Mouse (Mus musculus): Measurements from ENCODE around the gene Grin2d. TPM values are rescaled to one million over a fixed set of nuclear protein-coding genes. Genes with fewer than 3 reads are reported as not detected.

The Grin2d gene
- polyA plus RNA-seq, 1 experiment from 2014 or later, result 0.50 TPM

DNA sequence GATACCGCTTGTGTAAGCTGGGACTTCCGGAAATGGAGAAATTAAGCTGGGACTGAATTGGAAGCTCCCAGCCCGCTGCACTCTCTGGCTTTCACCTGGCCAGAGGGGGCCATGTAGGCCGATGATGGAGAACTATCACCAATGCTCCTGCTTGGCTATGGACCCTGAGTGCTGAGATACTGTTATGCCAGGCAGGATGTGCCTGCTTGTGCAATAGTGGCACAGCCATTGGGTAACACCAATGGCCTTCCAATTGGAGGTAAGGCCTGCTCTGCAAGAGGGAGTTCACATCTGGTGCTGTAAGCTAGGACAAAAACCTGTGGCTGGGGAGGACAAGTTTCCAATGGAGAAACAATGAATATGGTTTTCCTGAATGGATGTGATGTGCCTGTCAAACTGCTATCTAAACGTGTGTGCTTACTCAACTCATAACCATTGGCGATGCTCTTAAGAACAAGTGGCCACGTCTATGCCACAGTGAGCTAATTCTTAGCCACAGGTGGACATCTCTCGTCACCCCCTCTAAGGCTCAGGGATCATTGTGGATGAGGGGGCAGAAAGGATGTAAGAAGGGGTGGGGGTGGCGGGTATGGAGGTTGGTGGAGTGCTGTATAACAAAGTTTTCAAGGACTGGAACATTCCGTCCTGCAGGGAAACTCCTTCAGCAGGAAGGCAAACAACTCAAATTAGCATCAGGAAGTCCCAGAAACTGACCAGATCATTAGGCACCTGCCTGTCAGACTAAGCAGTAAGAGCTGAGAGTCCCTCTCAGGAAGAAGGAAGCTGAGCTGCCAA lies 35.0 kb downstream of the Grin2d start:
- H3K27me3 ChIP-seq, result peaks cover 4% of the 10 kb centered on the region
- no peak overlapping the region for H3K27ac ChIP-seq
- no peaks in the 10 kb centered on the region for H3K9me3 ChIP-seq
- no peak for ATAC-seq (ENCODE audit: borderline replicate concordance, extremely low read depth, low FRiP score, low TSS enrichment)
- H3K4me3 ChIP-seq, result no peak overlapping the region
- H3K36me3 ChIP-seq, result no peaks in the 10 kb centered on the region
- 69% methylated on average over 10 of the region's 10 CpGs for WGBS
- no peak overlapping the region for H3K9ac ChIP-seq
- no peaks in the 10 kb centered on the region for H3K4me1 ChIP-seq
- no peak overlapping the region for H3K4me2 ChIP-seq

DNA sequence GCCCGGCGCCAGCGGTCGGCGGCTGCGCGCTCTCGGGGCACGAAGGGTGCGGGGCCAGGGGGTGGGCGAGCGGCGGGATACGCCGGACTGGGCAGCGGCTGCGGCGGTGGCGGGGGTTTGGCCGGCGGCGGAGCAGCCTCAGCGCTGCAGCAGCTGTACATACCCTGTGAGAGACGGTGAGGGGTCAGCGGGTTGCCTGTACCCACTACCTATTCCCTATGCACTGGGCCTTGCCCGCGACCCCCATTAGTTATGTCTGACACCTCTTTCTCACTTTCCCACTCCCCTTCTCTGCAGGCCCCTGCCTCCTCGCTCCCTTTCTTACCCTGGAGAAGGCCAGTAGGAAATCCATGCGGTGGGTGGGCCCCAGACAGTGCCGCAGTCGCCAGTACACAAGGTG lies 44.3 kb downstream of the Grin2d start:
- 4% methylated on average over 31 of the region's 31 CpGs for WGBS
- no peak overlapping the region for H3K27ac ChIP-seq
- H3K4me3 ChIP-seq, result peak overlapping the region; percentile 45
- H3K4me1 ChIP-seq, result peaks cover 36% of the 10 kb centered on the region
- peak overlapping the region; percentile 26 for H3K9ac ChIP-seq
- ATAC-seq (ENCODE audit: borderline replicate concordance, extremely low read depth, low FRiP score, low TSS enrichment), result 0 out of 2 replicates have a peak, but pooled peaks have one; percentile 16
- H3K27me3 ChIP-seq, result peaks cover 50% of the 10 kb centered on the region
- peak overlapping the region; percentile 73 for H3K4me2 ChIP-seq
- H3K9me3 ChIP-seq, result no peaks in the 10 kb centered on the region
- peaks cover 4% of the 10 kb centered on the region; the same call in 1 of the 2 replicates for H3K36me3 ChIP-seq

DNA sequence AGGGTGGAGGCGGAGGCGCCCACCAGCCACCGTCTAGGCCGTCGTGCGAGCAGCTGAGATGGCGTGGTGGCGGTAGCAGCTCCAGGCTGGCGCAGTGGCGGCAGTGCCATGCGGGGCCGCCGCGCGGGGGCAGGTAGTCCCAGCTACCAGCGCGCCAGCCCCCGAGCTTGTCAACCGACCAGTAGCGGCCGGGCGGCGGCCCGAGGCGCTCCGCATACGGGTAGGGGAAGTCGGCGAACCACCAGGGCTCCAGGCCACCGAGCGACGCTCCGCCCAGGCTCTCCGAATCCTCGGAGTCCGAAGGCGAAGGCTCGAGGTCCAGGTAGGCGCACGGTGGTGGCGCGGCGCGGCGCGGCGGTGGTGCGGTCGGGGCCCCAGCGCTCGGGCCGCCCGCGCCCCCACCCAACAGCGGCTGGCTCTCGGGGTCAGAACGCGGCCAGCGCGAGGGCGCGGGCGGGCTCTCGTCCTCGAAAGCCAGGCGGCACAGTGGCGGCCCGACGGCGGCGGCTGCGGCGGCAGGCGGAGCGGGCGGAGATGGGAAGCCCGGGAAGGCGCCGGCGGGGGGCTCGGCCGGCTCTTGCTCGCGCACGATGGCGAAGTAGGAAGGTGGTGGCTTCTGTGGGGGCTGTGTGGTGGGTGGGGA lies 44.9 kb downstream of the Grin2d start:
- Histone ChIP-seq H3K4me1 (peaks cover 36% of the 10 kb centered on the region), H3K9me3 (no peaks in the 10 kb centered on the region), H3K36me3 (peaks cover 8% of the 10 kb centered on the region), H3K9ac (peak overlapping the region; percentile 26), H3K4me2 (peak overlapping the region; percentile 73), H3K4me3 (peak overlapping the region; percentile 45), H3K27ac (no peak overlapping the region), H3K27me3 (peaks cover 50% of the 10 kb centered on the region)
- no peak for ATAC-seq (ENCODE audit: borderline replicate concordance, extremely low read depth, low FRiP score, low TSS enrichment)
- under 1% methylated on average over 74 of the region's 86 CpGs for WGBS

DNA sequence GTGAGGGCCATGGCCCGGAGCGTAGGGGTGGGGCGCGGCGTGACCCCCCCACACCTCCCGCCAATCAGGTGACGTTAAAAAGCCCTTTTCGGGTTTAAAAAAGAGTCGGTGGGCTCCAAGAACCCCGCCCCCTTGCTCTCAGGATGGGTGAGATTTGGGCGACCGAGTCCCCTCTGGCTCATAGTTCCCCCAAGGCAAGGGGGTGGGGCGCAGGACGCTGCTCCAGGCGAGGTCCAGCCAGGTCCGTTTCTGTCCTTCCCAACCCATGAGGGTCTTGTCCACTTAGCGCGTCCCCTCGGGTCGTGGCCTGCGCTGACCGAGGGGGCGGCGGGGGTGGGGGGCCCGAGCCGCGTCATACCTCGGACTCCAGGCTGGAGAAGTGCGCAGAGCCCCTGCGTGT lies 45.8 kb downstream of the Grin2d start:
- H3K9me3 ChIP-seq, result no peaks in the 10 kb centered on the region
- H3K9ac ChIP-seq, result 0 out of 2 replicates have a peak overlapping the region, but pooled peaks have one; percentile 17
- no peak overlapping the region for H3K27ac ChIP-seq
- no peak for ATAC-seq (ENCODE audit: borderline replicate concordance, extremely low read depth, low FRiP score, low TSS enrichment)
- H3K4me3 ChIP-seq, result peak overlapping the region; percentile 45
- WGBS, result 7% methylated on average over 30 of the region's 30 CpGs
- peaks cover 50% of the 10 kb centered on the region for H3K27me3 ChIP-seq
- H3K36me3 ChIP-seq, result peaks cover 17% of the 10 kb centered on the region
- peak overlapping the region; percentile 73 for H3K4me2 ChIP-seq
- peaks cover 36% of the 10 kb centered on the region for H3K4me1 ChIP-seq

DNA sequence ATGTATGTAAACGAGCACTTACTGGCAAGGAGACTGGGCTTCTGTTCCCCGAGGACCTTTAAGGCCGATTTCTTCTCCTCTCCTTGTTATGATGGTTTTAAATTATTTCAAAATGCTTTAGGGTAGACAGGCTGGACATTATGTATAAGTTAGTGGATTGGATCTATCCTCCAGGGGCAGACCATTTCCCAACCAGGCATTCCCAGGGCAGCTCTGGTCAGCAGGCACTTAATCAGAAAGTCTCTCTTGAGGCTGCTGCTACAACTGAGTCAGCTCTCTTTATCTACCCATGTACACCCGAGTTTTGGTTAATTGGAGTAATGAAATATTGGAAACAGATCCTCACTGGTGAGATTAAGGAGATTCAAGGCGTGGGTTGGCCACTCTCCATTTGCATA lies 47.1 kb downstream of the Grin2d start:
- peaks cover 36% of the 10 kb centered on the region for H3K4me1 ChIP-seq
- no peaks in the 10 kb centered on the region for H3K9me3 ChIP-seq
- H3K4me3 ChIP-seq, result peak overlapping the region; percentile 89
- peak overlapping the region; percentile 73 for H3K9ac ChIP-seq
- H3K36me3 ChIP-seq, result peaks cover 30% of the 10 kb centered on the region
- no peak for ATAC-seq (ENCODE audit: borderline replicate concordance, extremely low read depth, low FRiP score, low TSS enrichment)
- H3K27ac ChIP-seq, result peak overlapping the region; percentile 58; the same call in 1 of the 2 replicates
- H3K27me3 ChIP-seq, result peaks cover 50% of the 10 kb centered on the region
- H3K4me2 ChIP-seq, result peak overlapping the region; percentile 79
- WGBS, result 25% methylated on average over 5 of the region's 5 CpGs

DNA sequence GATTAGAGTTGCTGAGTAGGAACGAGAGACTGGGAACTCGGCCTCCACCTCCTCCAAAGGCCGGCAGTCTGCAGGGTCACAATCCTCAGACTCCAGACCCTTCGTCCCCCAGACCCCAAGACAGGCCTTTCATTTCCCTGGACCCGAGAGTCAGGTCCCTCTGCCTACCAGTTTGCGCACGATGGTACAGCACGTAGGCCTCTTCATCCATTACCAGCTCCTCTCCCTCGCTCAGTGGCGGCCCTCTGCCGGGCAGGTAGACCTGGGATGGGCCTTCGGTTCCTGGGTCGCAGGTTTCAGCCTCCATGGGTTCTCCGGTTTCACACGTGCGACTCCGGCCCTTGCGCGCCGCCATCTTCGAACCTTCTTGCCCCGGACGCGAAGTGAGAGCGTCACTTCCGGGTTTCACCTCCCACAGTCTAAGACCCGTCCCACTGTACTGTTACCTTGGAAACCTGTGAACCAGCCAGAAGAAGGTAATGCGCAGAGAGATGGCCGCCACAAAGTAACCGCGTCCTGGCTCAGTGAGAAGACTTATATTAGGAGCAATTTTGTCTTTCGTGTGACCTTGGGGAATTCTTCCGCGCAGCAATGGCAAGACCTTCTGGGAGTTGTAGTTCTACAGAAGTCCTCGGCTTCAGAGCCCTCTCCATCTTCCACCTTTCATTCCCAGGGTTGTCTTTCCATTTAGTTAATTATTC lies 47.6 kb downstream of the Grin2d start, which contains the start of gene Grwd1:
Grwd1 (minus strand) TSS at position 518 of the 701 bp plus-strand sequence.
- Histone ChIP-seq H3K27ac (peak within 1 kb of the TSS; percentile 58), H3K27me3 (peaks cover 47% of the 10 kb centered on the region), H3K36me3 (peaks cover 35% of the 10 kb centered on the region), H3K4me3 (peak within 1 kb of the TSS; percentile 89), H3K9me3 (no peaks in the 10 kb centered on the region), H3K4me2 (peak within 1 kb of the TSS; percentile 79), H3K9ac (peak within 1 kb of the TSS; percentile 73), H3K4me1 (peaks cover 36% of the 10 kb centered on the region)
- WGBS, result under 1% methylated on average over 35 of the region's 35 CpGs
- ATAC-seq (ENCODE audit: borderline replicate concordance, extremely low read depth, low FRiP score, low TSS enrichment), result peak; percentile 72; the same call in 1 of the 2 replicates

DNA sequence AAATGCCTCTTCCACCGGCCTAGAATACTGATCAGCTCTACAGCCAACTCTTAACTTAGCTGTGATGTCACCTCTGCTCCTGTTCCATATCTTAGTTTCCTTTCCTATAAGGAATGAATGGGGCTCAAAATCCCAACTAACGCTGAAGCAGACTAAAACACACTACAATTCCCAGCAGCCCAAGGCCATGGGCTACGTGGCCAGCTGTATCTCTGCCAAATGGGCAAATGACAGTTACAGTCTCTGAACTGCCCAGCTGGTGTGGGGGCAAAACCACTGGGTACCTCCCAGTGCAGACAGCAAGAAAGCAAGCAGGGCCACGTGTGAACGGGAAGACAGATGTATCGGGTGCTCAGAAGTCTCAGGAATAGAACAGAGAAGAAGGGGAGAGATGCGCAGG lies 51.5 kb downstream of the Grin2d start:
- Histone ChIP-seq H3K4me1 (peaks cover 18% of the 10 kb centered on the region), H3K27me3 (peaks cover 8% of the 10 kb centered on the region), H3K9ac (no peak overlapping the region), H3K4me3 (no peak overlapping the region), H3K36me3 (peaks cover 59% of the 10 kb centered on the region), H3K27ac (no peak overlapping the region), H3K4me2 (no peak overlapping the region), H3K9me3 (no peaks in the 10 kb centered on the region)
- WGBS, result 93% methylated on average over 7 of the region's 7 CpGs
- no peak for ATAC-seq (ENCODE audit: borderline replicate concordance, extremely low read depth, low FRiP score, low TSS enrichment)

DNA sequence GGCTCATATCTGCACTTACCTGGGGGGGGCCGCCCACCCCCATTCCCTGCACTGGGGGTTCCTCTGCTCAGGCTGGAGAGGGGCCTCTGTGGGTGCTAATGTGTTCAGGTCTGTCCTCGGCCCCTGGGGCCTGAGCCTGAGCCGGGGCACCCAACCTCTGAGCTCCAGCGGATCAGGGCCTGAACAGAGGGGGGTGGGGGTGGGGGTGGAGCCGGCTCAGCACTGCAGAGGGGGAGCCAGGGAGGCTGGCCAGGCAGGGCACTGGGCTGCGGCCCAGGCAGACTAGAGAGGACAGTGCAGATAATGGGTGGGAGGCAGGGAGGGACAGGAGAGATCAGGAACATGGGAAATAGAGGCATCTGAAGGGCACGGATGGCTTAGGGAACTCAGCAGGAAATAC lies 53.6 kb downstream of the Grin2d start, which contains the start of gene Kcnj14:
Kcnj14 (minus strand) TSS at position 185 of the 400 bp plus-strand sequence.
- H3K27ac ChIP-seq, result no peak within 1 kb of the TSS
- 68% methylated on average over 7 of the region's 7 CpGs for WGBS
- H3K9me3 ChIP-seq, result no peaks in the 10 kb centered on the region
- no peaks in the 10 kb centered on the region; the same call in 1 of the 2 replicates for H3K27me3 ChIP-seq
- H3K4me1 ChIP-seq, result peaks cover 6% of the 10 kb centered on the region
- H3K36me3 ChIP-seq, result peaks cover 59% of the 10 kb centered on the region
- no peak within 1 kb of the TSS for H3K4me2 ChIP-seq
- H3K9ac ChIP-seq, result no peak within 1 kb of the TSS
- ATAC-seq (ENCODE audit: borderline replicate concordance, extremely low read depth, low FRiP score, low TSS enrichment), result no peak
- no peak within 1 kb of the TSS for H3K4me3 ChIP-seq

DNA sequence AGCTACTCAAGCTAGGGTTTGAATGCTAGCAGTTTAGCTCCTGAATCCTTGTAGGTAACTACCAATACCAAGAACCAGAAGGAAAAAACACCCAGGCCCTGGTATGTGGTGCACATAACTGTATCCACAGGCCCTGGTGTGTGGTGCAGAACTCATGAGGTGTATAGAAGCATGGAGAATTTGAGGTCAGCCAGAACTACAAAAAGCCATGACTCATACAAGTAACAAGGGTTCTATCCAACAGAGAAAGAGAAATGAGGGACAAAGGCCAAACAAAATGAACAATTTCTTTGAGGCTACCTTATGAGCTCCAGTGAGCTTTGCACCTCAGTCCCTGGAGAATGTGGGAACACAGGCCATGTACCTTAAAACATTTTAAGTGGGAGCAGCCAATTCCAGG lies 57.3 kb downstream of the Grin2d start:
- Histone ChIP-seq H3K27me3 (no peaks in the 10 kb centered on the region; the same call in 1 of the 2 replicates), H3K27ac (no peak overlapping the region), H3K9me3 (no peaks in the 10 kb centered on the region), H3K36me3 (peaks cover 27% of the 10 kb centered on the region), H3K4me3 (no peak overlapping the region), H3K9ac (no peak overlapping the region), H3K4me1 (peaks cover 2% of the 10 kb centered on the region; the same call in 1 of the 2 replicates), H3K4me2 (no peak overlapping the region)
- ATAC-seq (ENCODE audit: borderline replicate concordance, extremely low read depth, low FRiP score, low TSS enrichment), result no peak

DNA sequence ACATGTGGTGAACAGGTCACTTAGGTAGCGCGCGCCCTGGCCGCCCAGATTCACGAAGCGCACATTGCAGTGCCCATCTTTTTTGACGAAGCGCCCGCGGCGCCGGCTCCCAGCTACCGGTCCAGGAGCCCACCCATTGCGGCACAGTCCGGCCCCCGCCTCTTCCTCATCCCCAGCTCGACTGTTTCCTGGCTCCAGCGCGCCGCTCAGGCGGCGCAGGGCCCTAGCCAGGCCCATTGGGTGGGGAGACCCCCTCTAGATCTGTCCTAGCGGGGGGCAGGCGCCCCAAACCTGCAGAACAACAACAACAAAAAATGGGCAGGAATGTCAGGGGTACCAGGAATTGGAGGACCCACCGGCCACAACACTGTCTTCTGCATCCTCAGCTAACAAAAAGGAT lies 58.3 kb downstream of the Grin2d start:
- H3K27me3 ChIP-seq, result no peaks in the 10 kb centered on the region; the same call in 1 of the 2 replicates
- no peak overlapping the region for H3K27ac ChIP-seq
- H3K4me3 ChIP-seq, result peak overlapping the region; percentile 17; the same call in 1 of the 2 replicates
- H3K9ac ChIP-seq, result no peak overlapping the region
- no peak for ATAC-seq (ENCODE audit: borderline replicate concordance, extremely low read depth, low FRiP score, low TSS enrichment)
- peaks cover 17% of the 10 kb centered on the region for H3K36me3 ChIP-seq
- peaks cover 9% of the 10 kb centered on the region for H3K4me1 ChIP-seq
- WGBS, result 11% methylated on average over 25 of the region's 25 CpGs
- H3K4me2 ChIP-seq, result peak overlapping the region; percentile 48
- H3K9me3 ChIP-seq, result no peaks in the 10 kb centered on the region

DNA sequence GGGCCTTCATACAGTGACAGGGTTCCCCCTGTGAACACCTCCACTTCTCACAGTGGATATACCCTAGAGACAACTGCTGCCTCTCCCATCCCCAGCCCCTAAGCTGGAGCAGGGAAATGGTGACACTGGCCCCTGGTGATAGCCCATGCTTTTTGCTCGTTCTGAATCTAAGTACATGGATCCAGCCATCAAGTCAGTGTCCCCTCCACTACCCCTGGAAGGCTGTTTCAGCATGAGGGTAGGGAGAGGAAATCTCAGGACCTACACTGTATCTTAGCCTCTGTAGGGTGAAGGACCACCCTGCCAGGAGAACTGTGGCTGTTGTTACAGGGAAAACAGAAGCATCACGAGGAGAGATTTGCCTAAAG lies 62.2 kb downstream of the Grin2d start:
- H3K9ac ChIP-seq, result no peak overlapping the region
- 58% methylated on average over 2 of the region's 2 CpGs for WGBS
- H3K4me2 ChIP-seq, result no peak overlapping the region
- H3K4me3 ChIP-seq, result no peak overlapping the region
- no peaks in the 10 kb centered on the region; the same call in 1 of the 2 replicates for H3K27me3 ChIP-seq
- H3K36me3 ChIP-seq, result peaks cover 20% of the 10 kb centered on the region
- H3K9me3 ChIP-seq, result no peaks in the 10 kb centered on the region
- ATAC-seq (ENCODE audit: borderline replicate concordance, extremely low read depth, low FRiP score, low TSS enrichment), result no peak
- peaks cover 24% of the 10 kb centered on the region for H3K4me1 ChIP-seq
- H3K27ac ChIP-seq, result no peak overlapping the region

Measured in lung, embryonic 15.5 days (tissue).